Mouse (Mus musculus): ENCODE results near the gene Maf. TPM values are rescaled to one million over a fixed set of nuclear protein-coding genes. Genes with fewer than 3 reads are reported as not detected.

Maf gene
- polyA plus RNA-seq, 2 experiments, result 2.2 to 3.1 TPM

- Histone ChIP-seq H3K36me3 (replicated peaks; ENCODE audit: control insufficient read depth, insufficient read depth, low read depth) (no peaks in the 10 kb centered on the region), H3K27ac (no peak overlapping the region), H3K27me3 (ENCODE audit: control insufficient read depth, insufficient read depth, low read length) (no peaks in the 10 kb centered on the region; the same call in 1 of the 2 replicates), H3K4me3 (ENCODE audit: insufficient read depth in 1 of 2, low read depth in 2 of 2, low read length in 2 of 2) (no peak overlapping the region), H3K4me1 (replicated peaks; ENCODE audit: control insufficient read depth in 2 of 2, insufficient read depth in 2 of 2, low read length in 1 of 2) (no peaks in the 10 kb centered on the region; a peak in 1 of 4 replicates), H3K4me2 (ENCODE audit: low read depth) (no peak overlapping the region), H3K9me3 (ENCODE audit: control insufficient read depth, low read length) (no peaks in the 10 kb centered on the region), H3K9ac (replicated peaks) (no peak overlapping the region)
- ATAC-seq (ENCODE audit: insufficient read depth) (no peak), DNase-seq (ENCODE audit: low read depth in 3 of 3, low spot score in 3 of 3) (no peak)
- WGBS (ENCODE audit: insufficient replicate concordance), result 35% methylated on average over 5 of the region's 5 CpGs
- TF ChIP-seq EP300 (IDR thresholded peaks at IDR 0.05; ENCODE audit: low read depth) (no peak), CTCF (IDR thresholded peaks at IDR 0.05; ENCODE audit: low read depth) (no peak)
Measured at GRCm38 (mm10) chr8:115699151-115699550, 8.4 kb downstream of the Maf start.

- Histone ChIP-seq H3K27ac (no peak overlapping the region), H3K9me3 (ENCODE audit: control insufficient read depth, low read length) (no peaks in the 10 kb centered on the region), H3K27me3 (ENCODE audit: control insufficient read depth, insufficient read depth, low read length) (no peaks in the 10 kb centered on the region), H3K9ac (replicated peaks) (no peak overlapping the region), H3K36me3 (replicated peaks; ENCODE audit: control insufficient read depth, insufficient read depth, low read depth) (no peaks in the 10 kb centered on the region), H3K4me2 (ENCODE audit: low read depth) (no peak overlapping the region), H3K4me3 (ENCODE audit: insufficient read depth in 1 of 2, low read depth in 2 of 2, low read length in 2 of 2) (no peak overlapping the region), H3K4me1 (replicated peaks; ENCODE audit: control insufficient read depth in 2 of 2, insufficient read depth in 2 of 2, low read length in 1 of 2) (no peaks in the 10 kb centered on the region; a peak in 1 of 4 replicates)
- DNase-seq (ENCODE audit: low read depth in 3 of 3, low spot score in 3 of 3) (no peak), ATAC-seq (ENCODE audit: insufficient read depth) (no peak)
- WGBS (ENCODE audit: insufficient replicate concordance), result 49% methylated on average over 3 of the region's 3 CpGs
- TF ChIP-seq CTCF (IDR thresholded peaks at IDR 0.05; ENCODE audit: low read depth) (no peak), EP300 (IDR thresholded peaks at IDR 0.05; ENCODE audit: low read depth) (no peak)
Measured at GRCm38 (mm10) chr8:115697410-115697809, 10.2 kb downstream of the Maf start.

DNA sequence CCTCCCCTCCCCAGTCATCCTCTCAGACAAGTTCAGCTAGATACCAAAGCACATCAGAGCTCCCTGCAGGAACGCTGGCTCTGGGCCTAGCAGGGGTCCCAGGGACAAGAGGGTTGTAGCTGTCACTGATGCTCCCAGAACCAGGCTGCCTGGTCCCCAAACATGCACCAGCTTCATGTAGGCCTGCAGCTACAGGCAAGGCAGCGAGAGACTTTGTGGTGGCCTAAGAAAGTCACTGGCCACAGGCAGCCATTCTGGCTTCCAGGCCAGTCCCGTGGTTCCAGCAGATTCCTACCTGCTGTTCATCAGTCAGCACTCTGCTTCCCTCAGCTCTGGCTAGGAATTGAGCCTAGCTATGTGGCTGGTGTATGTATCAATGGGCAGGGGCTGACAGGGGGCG lies 10.9 kb downstream of the Maf start:
- WGBS (ENCODE audit: insufficient replicate concordance), result 63% methylated on average over 4 of the region's 4 CpGs

GRCm38 (mm10) chr8:115687349-115687748 lies 20.2 kb downstream of the Maf start:
- H3K36me3 ChIP-seq (replicated peaks; ENCODE audit: control insufficient read depth, insufficient read depth, low read depth), result no peaks in the 10 kb centered on the region
- DNase-seq (ENCODE audit: low read depth in 3 of 3, low spot score in 3 of 3) (no peak), ATAC-seq (ENCODE audit: insufficient read depth) (no peak)
- no peak overlapping the region for H3K27ac ChIP-seq
- TF ChIP-seq EP300 (IDR thresholded peaks at IDR 0.05; ENCODE audit: low read depth), result no peak
- TF ChIP-seq CTCF (IDR thresholded peaks at IDR 0.05; ENCODE audit: low read depth), result no peak
- H3K4me3 ChIP-seq (ENCODE audit: insufficient read depth in 1 of 2, low read depth in 2 of 2, low read length in 2 of 2), result no peak overlapping the region
- no peaks in the 10 kb centered on the region for H3K4me1 ChIP-seq (replicated peaks; ENCODE audit: control insufficient read depth in 2 of 2, insufficient read depth in 2 of 2, low read length in 1 of 2)
- H3K4me2 ChIP-seq (ENCODE audit: low read depth), result no peak overlapping the region
- H3K27me3 ChIP-seq (ENCODE audit: control insufficient read depth, insufficient read depth, low read length), result no peaks in the 10 kb centered on the region
- H3K9ac ChIP-seq (replicated peaks), result no peak overlapping the region
- no peaks in the 10 kb centered on the region for H3K9me3 ChIP-seq (ENCODE audit: control insufficient read depth, low read length)
- 58% methylated on average over 9 of the region's 9 CpGs for WGBS (ENCODE audit: insufficient replicate concordance)

More for the DNA sequence above, 10.9 kb downstream of the Maf start:
- no peak overlapping the region for H3K9ac ChIP-seq (replicated peaks)
- H3K4me3 ChIP-seq (ENCODE audit: insufficient read depth in 1 of 2, low read depth in 2 of 2, low read length in 2 of 2), result no peak overlapping the region
- H3K4me1 ChIP-seq (replicated peaks; ENCODE audit: control insufficient read depth in 2 of 2, insufficient read depth in 2 of 2, low read length in 1 of 2), result no peaks in the 10 kb centered on the region; a peak in 1 of 4 replicates
- no peaks in the 10 kb centered on the region for H3K9me3 ChIP-seq (ENCODE audit: control insufficient read depth, low read length)
- no peak overlapping the region for H3K4me2 ChIP-seq (ENCODE audit: low read depth)
- H3K27me3 ChIP-seq (ENCODE audit: control insufficient read depth, insufficient read depth, low read length), result no peaks in the 10 kb centered on the region
- H3K36me3 ChIP-seq (replicated peaks; ENCODE audit: control insufficient read depth, insufficient read depth, low read depth), result no peaks in the 10 kb centered on the region
- no peak for ATAC-seq (ENCODE audit: insufficient read depth)
- TF ChIP-seq EP300 (IDR thresholded peaks at IDR 0.05; ENCODE audit: low read depth) (no peak), CTCF (IDR thresholded peaks at IDR 0.05; ENCODE audit: low read depth) (no peak)
- DNase-seq (ENCODE audit: low read depth in 3 of 3, low spot score in 3 of 3), result no peak
- H3K27ac ChIP-seq, result no peak overlapping the region

GRCm38 (mm10) chr8:115683309-115683708 lies 24.3 kb downstream of the Maf start:
- no peak for DNase-seq (ENCODE audit: low read depth in 3 of 3, low spot score in 3 of 3)
- Histone ChIP-seq H3K27ac (no peak overlapping the region), H3K4me2 (ENCODE audit: low read depth) (no peak overlapping the region), H3K9ac (replicated peaks) (no peak overlapping the region), H3K27me3 (ENCODE audit: control insufficient read depth, insufficient read depth, low read length) (no peaks in the 10 kb centered on the region), H3K36me3 (replicated peaks; ENCODE audit: control insufficient read depth, insufficient read depth, low read depth) (no peaks in the 10 kb centered on the region), H3K4me1 (replicated peaks; ENCODE audit: control insufficient read depth in 2 of 2, insufficient read depth in 2 of 2, low read length in 1 of 2) (no peaks in the 10 kb centered on the region), H3K9me3 (ENCODE audit: control insufficient read depth, low read length) (no peaks in the 10 kb centered on the region), H3K4me3 (ENCODE audit: insufficient read depth in 1 of 2, low read depth in 2 of 2, low read length in 2 of 2) (no peak overlapping the region)
- no peak for TF ChIP-seq CTCF (IDR thresholded peaks at IDR 0.05; ENCODE audit: low read depth)
- TF ChIP-seq EP300 (IDR thresholded peaks at IDR 0.05; ENCODE audit: low read depth), result no peak
- ATAC-seq (ENCODE audit: insufficient read depth), result no peak
- WGBS (ENCODE audit: insufficient replicate concordance), result 56% methylated on average over 7 of the region's 7 CpGs

All from liver, embryonic 14.5 days (tissue).